Mouse (Mus musculus): ENCODE data around the gene Mettl7b. TPM values are rescaled to one million over a fixed set of nuclear protein-coding genes. Genes with fewer than 3 reads are reported as not detected.

The Mettl7b gene
- total and polyA plus RNA-seq, 2 experiments from 2014 or later: not detected

- Histone ChIP-seq H3K9me3 (replicated peaks; ENCODE audit: control insufficient read depth, low read length) (no peaks in the 10 kb centered on the region), H3K4me2 (ENCODE audit: low read depth, low read length) (no peak overlapping the region), H3K4me3 (ENCODE audit: low read depth, low read length) (no peak overlapping the region), H3K4me1 (ENCODE audit: control insufficient read depth, insufficient read depth) (0 out of 2 replicates have a peak, but pooled peaks cover under 1% of the 10 kb centered on the region), H3K9ac (replicated peaks; ENCODE audit: low read depth, low read length) (no peak overlapping the region), H3K36me3 (replicated peaks; ENCODE audit: control insufficient read depth, insufficient read depth, low read length) (peaks cover 34% of the 10 kb centered on the region), H3K27ac (ENCODE audit: low read depth) (no peak overlapping the region), H3K27me3 (ENCODE audit: control insufficient read depth, insufficient read depth, low read length) (no peaks in the 10 kb centered on the region)
- WGBS: 86% methylated on average over 3 of the region's 3 CpGs
- no peak for ATAC-seq (ENCODE audit: insufficient read depth, low read depth)
- TF ChIP-seq CTCF (IDR thresholded peaks at IDR 0.05; ENCODE audit: low read depth): no peak
- no peak for TF ChIP-seq EP300 (IDR thresholded peaks at IDR 0.05; ENCODE audit: low read depth)
- no peak for DNase-seq (ENCODE audit: low spot score)
Measured at GRCm38 (mm10) chr10:128916665-128917064, 44.1 kb downstream of the Mettl7b start.

DNA sequence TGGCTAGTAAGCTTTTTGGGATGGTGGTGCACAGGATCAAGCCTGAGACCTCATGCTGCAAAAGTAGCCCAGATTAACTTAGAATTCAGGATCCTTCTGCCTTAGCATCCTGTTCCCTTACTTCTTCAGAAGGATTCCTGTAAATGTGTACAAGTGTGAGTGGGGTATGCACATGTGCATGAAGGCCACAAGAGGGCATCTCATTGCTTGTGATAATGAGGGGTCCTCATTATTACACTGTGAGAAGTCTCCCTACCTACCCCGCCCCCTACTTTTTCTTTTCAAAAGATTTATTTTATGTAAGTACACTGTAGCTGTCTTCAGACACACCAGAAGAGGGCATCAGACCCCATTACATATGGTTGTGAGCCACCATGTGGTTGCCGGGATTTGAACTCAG is 45.2 kb downstream of the Mettl7b start:
- Histone ChIP-seq H3K9me3 (replicated peaks; ENCODE audit: control insufficient read depth, low read length) (no peaks in the 10 kb centered on the region), H3K4me3 (ENCODE audit: low read depth, low read length) (no peak overlapping the region), H3K9ac (replicated peaks; ENCODE audit: low read depth, low read length) (no peak overlapping the region), H3K27me3 (ENCODE audit: control insufficient read depth, insufficient read depth, low read length) (no peaks in the 10 kb centered on the region), H3K4me2 (ENCODE audit: low read depth, low read length) (no peak overlapping the region), H3K36me3 (replicated peaks; ENCODE audit: control insufficient read depth, insufficient read depth, low read length) (peaks cover 34% of the 10 kb centered on the region), H3K4me1 (ENCODE audit: control insufficient read depth, insufficient read depth) (no peaks in the 10 kb centered on the region), H3K27ac (ENCODE audit: low read depth) (no peak overlapping the region)
- ATAC-seq (ENCODE audit: insufficient read depth, low read depth): no peak
- TF ChIP-seq CTCF (IDR thresholded peaks at IDR 0.05; ENCODE audit: low read depth) (peak; percentile 34; the same call in 1 of the 2 replicates), EP300 (IDR thresholded peaks at IDR 0.05; ENCODE audit: low read depth) (no peak)
- no peak for DNase-seq (ENCODE audit: low spot score)
- 88% methylated on average over 2 of the region's 2 CpGs for whole genome bisulfite sequencing

DNA sequence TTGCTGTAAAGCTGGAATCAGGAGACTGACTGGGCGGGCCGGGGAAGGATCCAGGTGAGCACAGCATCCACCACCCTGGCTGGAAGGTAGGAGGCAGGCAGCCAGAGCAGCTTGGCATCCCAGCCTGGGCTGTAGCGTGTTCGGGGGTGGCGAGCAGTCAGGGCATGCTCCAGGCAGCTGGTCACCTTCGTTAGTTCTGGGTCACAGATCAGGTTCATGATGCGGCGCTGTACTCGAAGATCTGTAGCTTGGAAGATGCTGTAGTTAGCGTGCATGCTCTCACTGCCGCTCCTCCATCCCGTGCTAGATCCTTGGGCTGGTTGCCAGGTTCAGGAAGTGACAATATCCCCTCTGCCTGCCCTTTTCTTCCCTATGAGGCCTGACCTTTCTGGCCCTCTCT is 47.1 kb downstream of the Mettl7b start:
- H3K27ac ChIP-seq (ENCODE audit: low read depth): no peak overlapping the region
- peaks cover 34% of the 10 kb centered on the region for H3K36me3 ChIP-seq (replicated peaks; ENCODE audit: control insufficient read depth, insufficient read depth, low read length)
- H3K9me3 ChIP-seq (replicated peaks; ENCODE audit: control insufficient read depth, low read length): no peaks in the 10 kb centered on the region
- H3K27me3 ChIP-seq (ENCODE audit: control insufficient read depth, insufficient read depth, low read length): no peaks in the 10 kb centered on the region
- TF ChIP-seq EP300 (IDR thresholded peaks at IDR 0.05; ENCODE audit: low read depth) (no peak), CTCF (IDR thresholded peaks at IDR 0.05; ENCODE audit: low read depth) (no peak)
- no peak overlapping the region for H3K4me2 ChIP-seq (ENCODE audit: low read depth, low read length)
- H3K4me3 ChIP-seq (ENCODE audit: low read depth, low read length): no peak overlapping the region
- 78% methylated on average over 12 of the region's 12 CpGs for WGBS
- DNase-seq (ENCODE audit: low spot score) (no peak), ATAC-seq (ENCODE audit: insufficient read depth, low read depth) (no peak)
- H3K4me1 ChIP-seq (ENCODE audit: control insufficient read depth, insufficient read depth): peaks cover 6% of the 10 kb centered on the region
- H3K9ac ChIP-seq (replicated peaks; ENCODE audit: low read depth, low read length): no peak overlapping the region

DNA sequence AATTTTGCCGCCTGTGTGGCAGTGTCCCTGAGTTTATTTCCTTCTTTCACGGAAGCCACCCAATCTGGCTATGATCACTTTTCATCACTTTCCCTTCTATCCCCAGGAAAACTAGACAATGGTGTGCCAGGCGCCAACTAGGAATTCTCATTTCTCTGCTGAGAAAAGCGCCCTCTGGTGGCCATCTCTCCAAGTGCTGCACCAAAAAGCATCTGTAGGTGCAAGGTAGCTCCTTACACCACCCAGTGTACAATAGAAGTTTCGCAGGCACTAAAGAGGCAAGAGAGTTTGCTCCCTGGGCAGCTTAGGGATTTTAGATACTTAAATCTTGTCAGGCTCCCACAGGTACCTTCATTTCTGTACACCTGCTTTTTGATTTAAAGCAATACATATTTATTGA is 47.6 kb downstream of the Mettl7b start:
- Histone ChIP-seq H3K9me3 (replicated peaks; ENCODE audit: control insufficient read depth, low read length) (no peaks in the 10 kb centered on the region), H3K27me3 (ENCODE audit: control insufficient read depth, insufficient read depth, low read length) (no peaks in the 10 kb centered on the region), H3K36me3 (replicated peaks; ENCODE audit: control insufficient read depth, insufficient read depth, low read length) (peaks cover 34% of the 10 kb centered on the region), H3K4me1 (ENCODE audit: control insufficient read depth, insufficient read depth) (peaks cover 6% of the 10 kb centered on the region), H3K9ac (replicated peaks; ENCODE audit: low read depth, low read length) (no peak overlapping the region), H3K27ac (ENCODE audit: low read depth) (no peak overlapping the region), H3K4me3 (ENCODE audit: low read depth, low read length) (no peak overlapping the region), H3K4me2 (ENCODE audit: low read depth, low read length) (no peak overlapping the region)
- DNase-seq (ENCODE audit: low spot score): peak; percentile 81
- peak; percentile 16; the same call in 1 of the 2 replicates for ATAC-seq (ENCODE audit: insufficient read depth, low read depth)
- peak; percentile 99 for TF ChIP-seq CTCF (IDR thresholded peaks at IDR 0.05; ENCODE audit: low read depth)
- no peak; the same call in 1 of the 2 replicates for TF ChIP-seq EP300 (IDR thresholded peaks at IDR 0.05; ENCODE audit: low read depth)
- WGBS: 8% methylated on average over 5 of the region's 5 CpGs

DNA sequence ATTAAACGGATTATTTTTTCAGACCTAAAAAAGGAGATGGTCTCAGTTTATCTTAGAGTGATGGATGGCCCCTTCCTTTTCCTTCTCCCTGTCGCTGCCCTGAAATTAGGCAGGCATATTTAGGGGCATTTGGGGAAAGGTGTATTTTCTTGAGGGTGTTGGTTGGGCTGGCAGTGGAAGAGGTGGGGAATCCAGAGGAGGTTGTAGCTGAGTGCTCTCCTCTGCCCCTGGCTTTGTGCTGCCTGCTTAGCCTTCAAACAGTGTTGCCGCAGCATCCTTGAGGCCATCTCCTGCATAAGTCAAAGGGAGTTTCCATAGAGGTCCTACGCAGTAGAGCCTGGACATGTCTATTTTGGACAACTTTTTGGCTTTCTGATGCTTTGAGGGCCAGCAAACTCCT is 48.0 kb downstream of the Mettl7b start:
- Histone ChIP-seq H3K27ac (ENCODE audit: low read depth) (no peak overlapping the region), H3K4me1 (ENCODE audit: control insufficient read depth, insufficient read depth) (peaks cover 6% of the 10 kb centered on the region), H3K4me3 (ENCODE audit: low read depth, low read length) (no peak overlapping the region), H3K36me3 (replicated peaks; ENCODE audit: control insufficient read depth, insufficient read depth, low read length) (peaks cover 30% of the 10 kb centered on the region), H3K9me3 (replicated peaks; ENCODE audit: control insufficient read depth, low read length) (no peaks in the 10 kb centered on the region), H3K9ac (replicated peaks; ENCODE audit: low read depth, low read length) (no peak overlapping the region), H3K4me2 (ENCODE audit: low read depth, low read length) (no peak overlapping the region), H3K27me3 (ENCODE audit: control insufficient read depth, insufficient read depth, low read length) (no peaks in the 10 kb centered on the region)
- DNase-seq (ENCODE audit: low spot score): no peak
- no peak for ATAC-seq (ENCODE audit: insufficient read depth, low read depth)
- TF ChIP-seq EP300 (IDR thresholded peaks at IDR 0.05; ENCODE audit: low read depth) (no peak), CTCF (IDR thresholded peaks at IDR 0.05; ENCODE audit: low read depth) (no peak)
- 72% methylated on average over 4 of the region's 4 CpGs for WGBS

DNA sequence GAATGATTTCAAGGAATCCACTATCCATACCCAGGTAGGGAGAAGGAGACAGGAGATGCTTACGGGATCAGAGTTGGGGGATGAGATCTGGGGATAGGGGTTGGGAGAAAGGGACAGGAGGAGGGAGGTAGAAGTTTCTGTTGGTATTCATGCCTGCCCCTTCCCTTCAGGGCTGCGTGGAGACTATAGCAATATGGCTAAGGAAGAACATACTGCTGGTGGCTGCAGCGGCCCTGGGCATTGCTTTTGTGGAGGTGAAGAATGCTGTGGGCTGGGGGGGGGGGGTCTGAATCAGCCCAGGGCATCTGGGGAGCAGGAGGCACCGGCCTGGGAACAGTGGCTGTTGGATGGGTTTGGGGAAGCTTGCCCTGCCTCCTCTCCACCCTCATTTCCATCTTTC is 48.5 kb downstream of the Mettl7b start:
- 80% methylated on average over 4 of the region's 4 CpGs for WGBS
- ATAC-seq (ENCODE audit: insufficient read depth, low read depth) (no peak), DNase-seq (ENCODE audit: low spot score) (no peak)
- H3K27me3 ChIP-seq (ENCODE audit: control insufficient read depth, insufficient read depth, low read length): no peaks in the 10 kb centered on the region
- no peaks in the 10 kb centered on the region for H3K9me3 ChIP-seq (replicated peaks; ENCODE audit: control insufficient read depth, low read length)
- H3K36me3 ChIP-seq (replicated peaks; ENCODE audit: control insufficient read depth, insufficient read depth, low read length): peaks cover 26% of the 10 kb centered on the region
- no peak overlapping the region for H3K9ac ChIP-seq (replicated peaks; ENCODE audit: low read depth, low read length)
- no peak overlapping the region for H3K27ac ChIP-seq (ENCODE audit: low read depth)
- no peak overlapping the region for H3K4me2 ChIP-seq (ENCODE audit: low read depth, low read length)
- H3K4me3 ChIP-seq (ENCODE audit: low read depth, low read length): no peak overlapping the region
- TF ChIP-seq EP300 (IDR thresholded peaks at IDR 0.05; ENCODE audit: low read depth): no peak
- TF ChIP-seq CTCF (IDR thresholded peaks at IDR 0.05; ENCODE audit: low read depth): no peak
- H3K4me1 ChIP-seq (ENCODE audit: control insufficient read depth, insufficient read depth): peaks cover 6% of the 10 kb centered on the region
